Mouse (Mus musculus) kidney, adult 9 months (tissue): ENCODE results near the gene Trip6.
"Not testable (repeated sequence)": the region's sequence is repeated elsewhere in the genome, so short reads cannot be mapped to it uniquely, and the experiment has no call there.

Experiments
- DNase-seq: peaks from one replicate; pipeline ENCODE4 v3.0.0; 2022

The Trip6 gene

DNA sequence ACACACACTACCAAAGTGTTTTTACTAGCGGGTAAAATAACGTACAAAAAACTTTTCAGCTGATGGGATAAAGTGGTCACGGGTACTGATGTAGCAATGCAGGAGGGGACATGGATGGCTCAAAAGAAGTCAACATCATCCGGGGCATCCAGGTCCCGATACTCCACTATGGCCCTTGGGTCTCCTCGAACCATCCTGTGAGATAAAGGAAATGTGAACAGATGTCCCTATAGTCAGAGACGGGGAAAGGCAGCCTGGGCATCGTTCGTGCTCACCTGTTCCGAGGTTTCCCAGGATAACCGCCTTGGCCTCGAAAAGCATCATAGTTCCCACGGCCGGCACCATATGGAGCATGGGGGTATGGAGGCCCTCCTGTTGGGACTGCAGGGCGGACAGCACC is 18.5 kb downstream of the Trip6 start:
- no peak for DNase-seq

DNA sequence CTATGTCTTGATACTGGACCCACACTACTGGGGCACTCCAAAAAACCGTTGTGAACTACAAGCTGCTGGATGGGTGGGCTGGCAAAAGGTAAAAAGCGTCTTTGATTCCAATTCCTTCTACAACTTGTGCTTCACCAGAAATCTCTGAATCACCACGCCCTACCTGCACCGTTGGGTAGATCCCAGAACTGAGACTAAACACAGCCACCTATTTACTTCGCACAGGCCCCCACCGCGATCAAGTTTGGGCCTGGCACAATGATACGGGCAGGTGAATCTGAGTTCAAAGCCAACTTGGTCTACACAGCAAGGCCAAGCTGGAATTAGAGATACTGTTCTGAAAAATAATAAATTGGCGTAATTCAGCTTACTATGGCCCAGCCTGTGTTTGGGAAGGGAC is 18.9 kb downstream of the Trip6 start:
- DNase-seq: no peak

DNA sequence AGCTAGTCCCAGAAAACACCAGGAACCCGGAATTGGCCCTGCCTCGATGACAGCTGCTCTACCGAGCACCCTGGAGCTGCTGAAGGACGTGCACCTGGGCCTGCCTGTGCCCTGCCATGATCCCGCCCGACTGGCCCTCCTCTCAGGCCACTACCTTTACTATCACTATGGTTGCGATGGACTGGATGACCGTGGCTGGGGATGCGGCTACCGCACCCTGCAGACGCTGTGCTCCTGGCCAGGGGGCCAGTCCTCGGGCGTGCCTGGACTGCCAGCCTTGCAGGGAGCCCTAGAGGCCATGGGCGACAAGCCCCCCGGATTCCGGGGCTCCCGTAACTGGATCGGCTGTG is 19.5 kb downstream of the Trip6 start:
- DNase-seq: no peak

DNA sequence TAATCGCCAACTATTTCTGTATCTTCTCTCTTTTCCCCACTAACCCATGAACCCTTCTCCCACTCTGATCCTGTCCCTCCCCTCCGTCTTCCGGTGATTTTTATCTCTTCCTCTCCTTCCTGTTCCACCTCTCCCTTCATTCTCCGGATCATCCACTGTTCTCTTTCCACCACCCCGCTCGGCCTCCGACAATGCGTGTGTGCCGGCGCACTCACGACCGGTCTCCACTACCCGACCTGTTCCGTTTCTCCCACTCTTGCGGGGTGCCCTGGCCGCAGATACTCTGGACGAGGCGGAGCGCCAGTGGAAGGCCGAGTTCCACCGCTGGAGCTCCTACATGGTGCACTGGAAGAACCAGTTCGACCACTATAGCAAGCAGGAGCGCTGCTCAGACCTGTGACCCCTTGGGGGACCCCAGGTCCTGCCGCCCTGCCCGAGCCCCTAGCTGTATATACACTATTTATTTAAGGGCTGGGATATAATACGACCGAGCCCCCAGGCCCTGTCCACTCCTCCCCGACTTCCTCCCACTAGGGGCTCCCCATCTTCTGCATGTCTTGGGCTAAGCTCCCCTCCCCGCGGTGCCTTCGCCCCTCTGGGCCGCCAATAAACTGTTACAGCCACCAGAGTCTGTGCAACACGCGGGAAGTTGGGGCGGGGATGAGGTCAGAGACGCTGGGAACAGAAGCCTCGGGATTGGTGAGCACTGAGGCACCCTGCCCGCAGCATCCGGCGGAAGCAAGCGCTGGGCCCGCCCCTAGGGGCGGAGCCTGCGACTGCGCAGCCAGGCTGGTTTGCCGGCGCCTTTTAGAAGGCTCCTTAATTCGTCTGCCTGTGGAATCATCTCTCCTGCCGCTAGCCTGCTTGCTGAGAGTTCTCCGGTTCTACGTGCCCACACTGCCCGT is 20.1 kb downstream of the Trip6 start, which contains the start of gene Ufsp1:
Gene Ufsp1, plus strand, starts transcription at position 791 of the 905 bp plus-strand sequence.
- peak; percentile 98 for DNase-seq

DNA sequence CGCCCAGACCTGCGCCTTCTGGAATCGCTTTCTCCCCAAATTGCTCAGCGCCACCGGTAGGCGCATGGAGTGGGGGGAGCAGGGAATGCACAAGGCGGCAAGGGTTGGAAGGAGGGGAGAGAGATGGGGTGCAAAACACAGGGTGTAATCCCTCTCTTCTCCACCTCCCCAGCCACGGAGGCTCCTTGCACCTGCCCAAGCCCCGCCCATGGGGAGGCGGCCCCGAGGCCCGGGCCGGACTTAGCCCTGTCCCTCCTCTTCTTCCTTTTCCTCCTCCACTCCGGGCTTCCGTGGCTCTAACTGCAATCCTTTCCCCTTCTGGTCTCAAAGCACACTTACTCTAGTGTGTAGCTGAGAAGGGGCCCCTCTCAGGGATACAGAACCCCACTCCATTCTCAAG is 20.9 kb downstream of the Trip6 start:
- peak; percentile 92 for DNase-seq

DNA sequence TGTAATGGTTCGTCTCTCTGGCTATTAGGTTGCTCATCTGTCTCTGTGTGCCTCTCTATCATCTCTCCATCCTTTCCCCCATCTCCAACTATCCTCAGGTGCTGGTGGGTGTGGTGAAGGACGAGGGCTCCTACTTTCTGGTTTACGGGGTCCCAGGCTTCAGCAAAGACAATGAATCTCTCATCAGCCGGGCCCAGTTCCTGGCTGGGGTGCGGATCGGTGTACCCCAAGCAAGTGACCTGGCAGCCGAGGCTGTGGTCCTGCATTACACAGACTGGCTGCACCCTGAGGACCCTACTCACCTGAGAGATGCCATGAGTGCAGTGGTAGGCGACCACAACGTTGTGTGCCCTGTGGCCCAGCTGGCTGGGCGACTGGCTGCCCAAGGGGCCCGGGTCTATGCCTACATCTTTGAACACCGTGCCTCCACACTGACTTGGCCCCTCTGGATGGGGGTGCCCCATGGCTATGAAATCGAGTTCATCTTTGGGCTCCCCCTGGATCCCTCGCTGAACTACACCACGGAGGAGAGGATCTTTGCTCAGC is 22.8 kb downstream of the Trip6 start:
- DNase-seq: no peak

DNA sequence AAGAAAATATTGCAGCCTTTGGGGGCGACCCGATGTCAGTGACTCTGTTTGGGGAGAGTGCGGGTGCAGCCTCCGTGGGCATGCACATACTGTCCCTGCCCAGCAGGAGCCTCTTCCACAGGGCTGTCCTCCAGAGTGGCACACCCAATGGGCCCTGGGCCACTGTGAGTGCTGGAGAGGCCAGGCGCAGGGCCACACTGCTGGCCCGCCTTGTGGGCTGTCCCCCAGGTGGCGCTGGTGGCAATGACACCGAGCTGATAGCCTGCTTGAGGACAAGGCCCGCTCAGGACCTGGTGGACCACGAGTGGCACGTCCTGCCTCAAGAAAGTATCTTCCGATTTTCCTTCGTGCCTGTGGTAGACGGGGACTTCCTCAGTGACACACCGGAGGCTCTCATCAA is 23.5 kb downstream of the Trip6 start:
- peak; percentile 70 for DNase-seq

DNA sequence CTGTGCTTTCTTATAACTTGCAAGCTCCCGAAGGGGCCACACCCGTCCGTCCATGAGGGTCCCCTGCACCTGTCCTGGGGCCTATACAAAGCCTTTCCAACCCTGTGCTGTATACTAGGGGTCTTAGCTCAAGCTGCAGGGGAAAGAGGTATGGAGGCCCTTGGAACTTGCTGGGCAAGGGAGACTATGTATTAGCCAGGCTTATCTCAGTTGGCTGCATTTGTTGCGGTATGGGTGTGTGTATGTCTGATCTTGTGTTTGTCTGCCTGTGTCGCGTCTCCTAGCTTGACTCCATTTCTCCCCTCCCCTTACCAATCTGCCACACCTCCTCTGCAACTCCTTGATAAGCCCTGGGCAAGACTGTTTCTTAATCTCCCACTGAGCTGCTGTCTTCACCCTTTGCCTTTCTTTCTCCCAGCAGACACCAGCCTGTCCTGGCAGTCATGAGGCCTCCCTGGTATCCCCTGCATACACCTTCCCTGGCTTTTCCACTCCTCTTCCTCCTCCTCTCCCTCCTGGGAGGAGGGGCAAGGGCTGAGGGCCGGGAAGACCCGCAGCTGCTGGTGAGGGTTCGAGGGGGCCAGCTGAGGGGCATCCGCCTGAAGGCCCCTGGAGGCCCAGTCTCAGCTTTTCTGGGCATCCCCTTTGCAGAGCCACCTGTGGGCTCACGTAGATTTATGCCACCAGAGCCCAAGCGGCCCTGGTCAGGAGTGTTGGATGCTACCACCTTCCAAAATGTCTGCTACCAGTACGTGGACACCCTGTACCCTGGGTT is 24.4 kb downstream of the Trip6 start:
- no peak for DNase-seq

DNA sequence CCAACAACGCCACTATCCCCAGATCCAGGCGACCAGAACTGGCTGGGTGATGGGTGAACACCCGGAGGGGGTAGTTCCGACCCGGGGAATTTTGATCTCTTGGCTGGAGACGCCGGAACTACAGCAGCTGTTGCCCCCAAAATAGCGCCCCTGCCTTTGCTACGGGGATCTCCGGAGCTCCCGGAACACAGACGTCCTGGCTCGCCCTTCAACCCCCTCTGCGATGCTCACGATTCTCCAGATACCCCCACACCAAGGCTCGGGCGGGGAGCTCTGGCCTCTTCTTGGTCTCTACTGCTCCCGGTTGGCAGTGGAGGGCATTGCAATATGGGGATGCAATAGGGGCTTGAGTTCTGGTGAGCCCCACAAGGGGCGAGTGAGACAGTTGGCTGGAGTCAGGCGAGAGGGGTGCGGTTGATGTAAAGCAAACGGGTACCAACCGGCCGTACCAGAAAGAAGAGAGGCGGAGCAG is 25.2 kb downstream of the Trip6 start:
- no peak for DNase-seq

DNA sequence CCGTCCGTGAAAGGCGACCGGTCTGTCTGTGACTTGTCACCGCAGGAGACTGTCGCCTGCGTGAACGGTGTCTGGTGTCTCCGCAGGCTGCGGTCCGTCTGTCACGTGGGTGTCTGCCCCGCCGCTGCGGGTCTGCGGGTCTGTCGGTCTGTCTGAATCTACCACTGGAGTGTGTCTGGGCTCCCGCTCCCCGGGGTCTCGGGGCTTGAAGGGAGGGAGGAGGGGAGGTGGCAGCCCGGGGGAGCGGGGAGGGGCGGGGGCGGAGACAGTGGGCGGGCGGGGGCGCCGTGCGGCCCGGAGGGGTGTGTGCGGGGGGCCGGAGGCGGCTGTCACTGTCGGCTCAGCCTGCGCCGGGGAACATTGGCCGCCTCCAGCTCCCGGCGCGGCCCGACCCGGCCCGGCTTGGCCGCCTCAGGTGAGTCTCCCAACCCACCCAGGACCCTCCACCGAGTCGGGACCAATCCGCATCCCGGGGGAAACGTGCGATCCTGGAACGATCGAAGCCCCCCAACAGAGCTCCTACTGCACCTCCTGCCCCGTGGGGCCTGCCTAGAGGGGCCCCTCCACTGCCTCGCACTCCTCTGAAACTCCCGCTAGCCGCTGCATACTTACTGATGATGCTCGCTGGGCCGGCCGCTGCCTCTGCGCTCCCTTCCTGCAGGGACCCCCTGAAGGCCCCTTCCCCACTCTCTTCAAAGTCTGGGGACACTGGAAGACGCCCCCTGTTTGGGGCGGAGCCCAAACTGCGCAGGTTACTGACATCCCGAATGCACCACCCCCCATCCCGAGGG is 26.1 kb downstream of the Trip6 start:
- no peak for DNase-seq

DNA sequence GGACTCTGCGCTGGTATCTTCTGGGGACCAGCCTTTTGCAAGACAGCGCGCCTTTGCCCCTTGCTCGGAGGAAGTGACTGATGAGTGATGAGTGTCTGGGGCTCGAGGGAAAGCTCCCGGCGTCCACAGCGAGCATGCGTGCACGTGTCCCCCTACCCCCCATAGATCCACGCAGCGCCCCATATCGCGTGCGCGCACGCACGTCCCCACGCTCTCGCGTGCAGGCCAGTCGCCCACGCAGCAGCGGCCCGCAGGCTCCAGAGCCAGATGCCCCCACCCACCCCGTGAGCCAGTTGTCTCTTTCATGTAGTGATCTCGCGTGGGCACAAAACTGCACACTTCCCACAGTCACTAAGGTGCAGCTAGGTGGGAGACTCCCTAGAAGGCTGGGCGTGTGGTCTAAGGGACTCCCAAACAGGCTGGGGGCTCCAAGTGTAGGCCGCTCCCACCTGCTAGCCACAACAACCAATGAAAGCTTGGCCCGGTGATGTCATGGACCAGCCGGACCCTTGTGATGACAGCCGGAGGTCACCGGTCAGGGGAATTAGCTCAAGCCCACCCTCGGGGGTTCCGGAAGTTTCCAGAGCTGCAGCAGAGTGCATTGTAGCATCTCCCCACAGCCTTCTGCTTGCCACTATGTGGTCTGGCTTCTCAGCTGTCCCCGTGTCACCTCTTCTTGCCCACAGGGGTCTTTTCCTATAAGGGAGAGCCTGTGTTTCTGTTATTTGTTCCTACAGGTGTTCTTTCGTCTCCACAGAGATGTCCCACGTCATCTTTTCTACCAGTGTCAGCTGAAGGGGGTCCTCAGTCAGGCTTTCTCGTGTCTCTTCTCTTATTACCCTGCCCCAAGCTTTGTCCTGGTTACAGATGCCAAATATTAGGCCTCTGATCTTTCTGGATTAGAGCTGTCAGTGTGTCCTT is 26.9 kb downstream of the Trip6 start, which contains the start of gene Ache:
Gene Ache, plus strand, starts transcription at position 488 of the 921 bp plus-strand sequence.
- no peak for DNase-seq

DNA sequence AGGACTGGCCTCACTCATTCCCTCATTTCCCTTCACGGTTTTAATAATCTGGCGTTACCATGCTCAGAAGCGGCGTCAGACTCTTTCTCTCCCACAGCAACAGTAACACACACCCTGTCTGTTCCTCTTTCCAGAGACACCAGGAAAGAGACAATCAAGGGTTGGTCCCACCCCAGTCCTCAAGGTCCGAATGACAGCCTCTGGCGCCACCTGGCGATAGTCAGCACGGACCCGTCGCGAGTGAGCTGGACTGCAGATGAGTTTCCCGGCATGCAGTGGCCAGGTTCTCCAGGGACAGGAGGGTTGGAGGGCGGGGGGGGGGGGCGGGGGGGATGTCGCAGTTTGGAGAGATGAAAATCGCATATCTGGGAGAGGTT is 27.6 kb downstream of the Trip6 start:
- peak; percentile 88 for DNase-seq

DNA sequence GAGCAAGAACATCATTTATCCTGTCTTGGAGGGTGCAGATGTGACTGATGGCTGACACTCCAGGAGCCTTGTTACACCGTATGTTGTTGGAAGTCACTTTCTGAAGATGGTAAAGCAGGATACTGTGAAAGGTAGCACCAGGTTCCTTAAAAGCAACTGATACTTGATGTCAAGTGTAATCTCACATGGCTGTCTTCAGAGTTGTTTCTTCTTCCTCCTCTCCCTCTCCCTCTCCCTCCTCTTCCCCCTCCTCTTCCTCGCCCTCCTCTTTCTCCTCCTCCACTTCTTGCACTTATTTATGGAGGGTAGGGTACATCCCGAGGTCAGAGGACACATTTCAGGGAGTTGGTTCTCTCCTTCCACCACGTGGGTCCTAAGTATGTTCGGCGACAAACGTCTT is 28.2 kb downstream of the Trip6 start:
- no peak for DNase-seq

DNA sequence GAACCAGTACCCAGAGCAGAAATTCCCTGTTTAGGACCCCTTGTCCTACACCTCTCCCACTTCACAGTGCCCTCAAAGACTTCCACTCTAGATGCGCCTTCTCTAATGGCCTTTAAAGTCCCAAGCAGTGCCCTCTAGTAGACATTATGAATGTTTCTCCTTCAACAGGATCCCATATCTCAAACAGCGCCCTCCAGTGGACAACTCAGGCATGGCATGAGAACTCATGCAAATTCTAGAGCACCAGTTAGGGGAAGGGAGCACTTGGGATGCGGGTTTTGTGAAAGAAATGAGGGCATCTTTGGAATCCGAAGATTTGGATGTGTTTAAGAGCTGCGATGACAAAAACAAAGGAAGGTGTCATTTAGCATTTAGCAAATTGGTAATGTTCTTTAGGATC is 29.2 kb downstream of the Trip6 start:
- DNase-seq: no peak

DNA sequence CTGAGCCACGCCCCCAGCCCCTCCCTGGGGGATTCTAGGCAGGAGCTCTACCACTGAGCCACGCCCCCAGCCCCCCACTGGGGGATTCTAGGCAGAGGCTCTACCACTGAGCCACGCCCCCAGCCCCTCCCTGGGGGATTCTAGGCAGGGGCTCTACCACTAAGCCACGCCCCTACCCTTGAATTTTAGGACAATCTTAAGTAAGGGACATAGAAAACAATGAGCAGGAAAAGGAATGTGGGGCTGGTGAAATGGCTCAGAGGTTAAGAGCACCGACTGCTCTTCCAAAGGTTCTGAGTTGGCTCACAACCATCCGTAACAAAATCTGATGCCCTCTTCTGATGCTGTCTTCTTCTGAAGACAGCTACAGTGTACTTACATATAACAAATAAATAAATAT is 29.8 kb downstream of the Trip6 start:
- DNase-seq: not testable (repeated sequence)

DNA sequence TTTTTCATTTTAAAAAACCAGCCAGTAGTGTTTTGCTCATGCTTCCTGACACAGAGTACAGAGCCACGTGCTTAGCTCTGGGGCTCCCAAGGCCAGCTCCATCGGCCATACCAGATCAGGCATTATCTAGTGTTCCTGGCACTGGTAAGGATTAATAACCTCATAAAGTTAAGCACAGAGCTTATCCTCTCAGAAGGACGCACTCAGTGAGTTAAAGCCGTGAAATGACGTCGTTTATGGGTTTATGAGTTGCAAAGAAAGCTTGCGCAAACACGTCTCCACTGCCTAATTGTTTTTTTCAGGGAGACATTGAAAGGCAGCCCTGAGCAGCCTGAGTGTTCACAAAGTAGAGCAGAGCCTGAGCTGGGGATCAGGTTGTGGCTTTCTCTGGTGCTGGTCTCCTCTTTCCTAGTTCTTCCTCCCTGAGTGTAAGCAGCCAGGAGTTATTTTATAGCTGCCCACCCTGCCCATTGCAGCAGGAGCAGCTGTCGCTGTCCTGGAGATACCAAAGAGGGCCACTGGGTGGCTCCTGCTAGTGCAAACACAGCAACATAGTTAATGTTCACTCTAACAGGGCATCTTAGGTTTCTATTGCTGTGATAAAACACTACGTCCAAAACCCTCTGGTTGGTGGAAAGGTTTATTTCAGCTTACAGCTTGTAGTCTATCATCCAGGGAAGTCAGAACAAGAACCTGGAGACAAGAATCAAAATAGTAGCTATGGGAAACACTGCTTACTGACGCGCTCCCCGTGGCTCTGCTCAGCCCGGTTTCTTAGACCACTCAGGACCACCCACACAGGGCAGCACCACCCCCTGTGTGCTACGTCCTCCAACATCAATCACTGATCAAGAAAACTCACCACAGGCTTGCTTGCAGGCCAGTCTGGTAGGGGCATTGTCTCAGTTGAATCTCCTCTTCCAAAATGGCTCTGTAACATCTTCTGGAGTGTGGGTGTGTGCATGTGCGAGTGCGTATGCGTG is 36.6 kb downstream of the Trip6 start:
- DNase-seq: no peak

DNA sequence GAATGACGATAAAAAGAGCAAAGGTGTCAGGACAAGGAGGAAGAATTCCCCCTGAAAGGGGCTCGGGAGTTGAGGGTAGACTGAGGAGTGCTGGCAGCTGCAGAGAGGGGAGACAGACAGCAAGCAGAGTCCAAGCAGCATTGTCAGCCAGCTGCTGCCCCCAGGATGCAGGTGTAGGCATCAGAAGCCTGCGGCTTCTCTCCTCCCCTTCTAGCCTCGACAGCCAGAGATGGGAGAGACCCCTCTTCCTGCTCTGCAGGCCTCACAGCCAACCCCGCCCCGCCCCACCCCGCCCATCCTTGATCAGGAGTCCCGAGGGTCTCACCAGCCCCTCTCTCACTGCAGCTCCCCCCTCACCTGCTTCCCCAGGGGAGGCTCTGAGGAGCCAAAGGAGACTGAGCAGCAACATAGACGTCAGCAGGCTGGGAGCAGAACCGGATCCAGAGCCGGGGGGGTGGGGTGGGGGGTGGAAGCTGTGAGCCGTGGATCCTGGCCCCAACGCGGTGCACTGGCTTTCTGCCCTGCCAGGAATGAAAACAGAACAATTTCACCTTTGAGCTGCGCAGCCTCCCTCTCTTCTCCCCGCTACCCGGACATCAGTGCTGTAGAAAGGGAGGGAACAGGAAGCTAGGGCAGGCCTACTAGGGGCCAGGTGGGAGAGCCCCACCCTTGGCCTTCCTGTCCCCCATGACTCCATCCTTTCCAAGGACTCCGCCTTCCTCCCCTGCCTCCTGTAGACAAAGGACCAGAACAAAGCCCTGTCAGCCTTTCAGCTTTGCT is 45.9 kb downstream of the Trip6 start:
- no peak for DNase-seq

DNA sequence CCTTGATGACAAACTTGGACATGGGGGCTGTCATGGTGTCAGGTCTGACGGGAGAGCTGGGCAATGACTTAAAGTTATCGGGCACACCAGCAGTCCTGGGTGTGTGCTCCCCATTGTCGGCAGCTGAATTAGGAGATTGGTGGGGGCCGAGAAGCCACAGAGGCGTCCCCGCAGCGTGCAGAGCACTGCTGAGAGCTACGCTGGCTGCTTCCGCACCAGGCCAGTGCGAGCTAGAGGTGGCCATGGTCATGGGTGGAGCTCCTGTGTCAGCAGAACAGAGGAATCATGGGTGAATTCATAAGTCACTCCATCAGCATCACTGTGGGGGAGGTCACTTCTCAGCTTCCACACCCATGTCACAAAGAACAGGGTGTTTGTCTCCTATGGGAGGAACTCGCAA is 49.4 kb downstream of the Trip6 start:
- DNase-seq: no peak

DNA sequence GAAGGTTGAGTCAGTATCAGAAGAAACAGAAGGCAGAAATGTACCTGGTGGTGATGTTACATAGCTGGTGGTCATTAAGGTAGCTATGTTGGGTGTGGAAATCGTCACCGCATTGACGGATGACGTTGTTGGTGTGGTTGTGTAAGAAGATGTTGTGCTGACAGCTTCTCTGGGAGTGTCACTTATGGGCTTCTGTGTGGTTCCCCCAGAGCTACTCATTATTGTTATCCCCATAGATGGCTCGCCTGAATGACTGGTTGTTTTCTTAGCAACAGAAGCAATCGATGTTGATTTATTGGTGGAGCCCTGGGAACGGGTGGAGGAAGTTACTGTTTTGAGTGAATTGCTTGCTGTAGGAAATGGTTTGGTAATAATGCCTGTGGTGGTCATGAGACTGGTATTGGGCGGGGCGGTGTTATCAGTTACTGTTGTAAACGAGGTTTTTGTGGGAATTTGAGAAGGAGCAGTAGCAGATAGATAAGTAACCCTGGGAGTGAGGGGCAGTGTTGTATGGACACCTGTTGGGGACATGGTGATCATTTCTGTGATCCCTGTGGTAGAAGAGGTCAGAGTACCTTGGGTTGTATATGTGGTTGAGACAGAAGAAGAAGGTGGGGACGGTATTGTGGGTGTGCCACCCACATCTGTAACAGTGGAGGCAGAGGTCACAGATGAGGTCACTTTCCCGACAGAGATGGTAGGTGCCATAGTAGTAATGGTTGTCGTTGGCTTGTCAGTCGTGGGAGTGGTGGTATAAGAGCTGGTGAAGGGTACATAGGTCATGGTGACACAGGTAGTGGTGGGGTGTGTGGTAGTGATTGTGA is 50.1 kb downstream of the Trip6 start:
- DNase-seq: no peak
